Mouse (Mus musculus): Measurements from ENCODE around the gene Ncl. TPM values are rescaled to one million over a fixed set of nuclear protein-coding genes. Genes with fewer than 3 reads are reported as not detected.
A peak's percentile ranks its signal among the peaks of the same experiment; 100 is the strongest.

Gene Ncl
- total and polyA plus RNA-seq, 3 experiments: 246 to 1,708 (median 370) TPM

- H3K4me3 ChIP-seq (ENCODE audit: control insufficient read depth in 1 of 2, insufficient read depth in 1 of 2, low read depth in 2 of 2, low read length in 2 of 2): no peak overlapping the region
- DNase-seq (ENCODE audit: low read depth, low spot score): peak; percentile 35
- H3K4me1 ChIP-seq (ENCODE audit: control insufficient read depth in 1 of 2, insufficient read depth in 2 of 2, low read length in 2 of 2): peaks cover 25 to 39% of the 10 kb centered on the region in 2 experiments
- H3K36me3 ChIP-seq (ENCODE audit: control insufficient read depth in 1 of 2, insufficient read depth in 2 of 2, low read length in 2 of 2): peaks cover 0 to 39% of the 10 kb centered on the region in 2 experiments; a peak in 2 of 4 replicates
- TF ChIP-seq ZC3H11A (IDR thresholded peaks at IDR 0.05; ENCODE audit: low read depth, low read length): no peak
- no peak for TF ChIP-seq USF2 (IDR thresholded peaks at IDR 0.05; ENCODE audit: borderline replicate concordance in 1 of 2, insufficient read depth in 1 of 2, low read depth in 1 of 2, low read length in 2 of 2)
- TF ChIP-seq E2F4 (IDR thresholded peaks at IDR 0.05; ENCODE audit: borderline replicate concordance, low read depth, low read length): no peak
- TF ChIP-seq POLR2AphosphoS5 (IDR thresholded peaks at IDR 0.05; ENCODE audit: borderline replicate concordance, low read depth, low read length): no peak
- TF ChIP-seq HCFC1 (IDR thresholded peaks at IDR 0.05; ENCODE audit: low read depth, low read length): no peak
- no peak for TF ChIP-seq NRF1 (IDR thresholded peaks at IDR 0.05; ENCODE audit: insufficient read depth, low read depth, low read length, poor library complexity, severe bottlenecking)
- peak; percentile 27 for TF ChIP-seq RAD21 (IDR thresholded peaks at IDR 0.05; ENCODE audit: low read depth, low read length)
- TF ChIP-seq CTCF (IDR thresholded peaks at IDR 0.05 in 2 of 3, conservative IDR thresholded peaks at IDR 0.05 in 1 of 3; ENCODE audit: control insufficient read depth in 1 of 3, insufficient read depth in 1 of 3, low read depth in 2 of 3, low read length in 3 of 3, poor library complexity in 1 of 3, severe bottlenecking in 1 of 3): peak; percentile 45 to 51 (median 48)
- TF ChIP-seq USF1 (IDR thresholded peaks at IDR 0.05; ENCODE audit: low read depth, low read length): no peak
- no peak for TF ChIP-seq ZMIZ1 (IDR thresholded peaks at IDR 0.05; ENCODE audit: low read depth, low read length)
- no peak for TF ChIP-seq CHD2 (IDR thresholded peaks at IDR 0.05; ENCODE audit: low read length)
- TF ChIP-seq MXI1 (IDR thresholded peaks at IDR 0.05; ENCODE audit: low read depth, low read length): no peak
- no peak for TF ChIP-seq MYC (IDR thresholded peaks at IDR 0.05; ENCODE audit: low read depth, low read length)
- TF ChIP-seq SMC3 (IDR thresholded peaks at IDR 0.05; ENCODE audit: low read depth, low read length): 0 out of 2 replicates have a peak, but pooled peaks have one; percentile 24
- no peak for TF ChIP-seq MAFK (IDR thresholded peaks at IDR 0.05; ENCODE audit: borderline replicate concordance, low read depth, low read length)
- H3K9me3 ChIP-seq (replicated peaks; ENCODE audit: insufficient read depth, low read length): no peaks in the 10 kb centered on the region
- H3K79me2 ChIP-seq (ENCODE audit: control insufficient read depth, insufficient read depth, low read length, poor library complexity): no peaks in the 10 kb centered on the region
- no peak overlapping the region for H3K9ac ChIP-seq (ENCODE audit: control insufficient read depth, low read depth, low read length, poor library complexity, severe bottlenecking)
- no peaks in the 10 kb centered on the region for H3K27me3 ChIP-seq (ENCODE audit: control insufficient read depth in 1 of 2, insufficient read depth in 2 of 2, low read length in 2 of 2)
- H3K27ac ChIP-seq (ENCODE audit: control insufficient read depth, low read depth, low read length): no peak overlapping the region
These were observed 36.7 kb upstream of the Ncl start for GRCm38 (mm10) chr1:86395897-86396296.

- no peak overlapping the region for H3K4me3 ChIP-seq (ENCODE audit: control insufficient read depth in 1 of 2, insufficient read depth in 1 of 2, low read depth in 2 of 2, low read length in 2 of 2)
- H3K27ac ChIP-seq (ENCODE audit: control insufficient read depth, low read depth, low read length): no peak overlapping the region
- H3K4me1 ChIP-seq (ENCODE audit: control insufficient read depth in 1 of 2, insufficient read depth in 2 of 2, low read length in 2 of 2): peaks cover 11 to 23% of the 10 kb centered on the region in 2 experiments
- TF ChIP-seq NELFE (IDR thresholded peaks at IDR 0.05; ENCODE audit: low read depth, low read length) (no peak), MYB (IDR thresholded peaks at IDR 0.05; ENCODE audit: low read depth, low read length) (no peak), ETS1 (IDR thresholded peaks at IDR 0.05; ENCODE audit: low read depth, low read length) (no peak), MEF2A (IDR thresholded peaks at IDR 0.05; ENCODE audit: extremely low read depth, insufficient replicate concordance, low read depth, low read length, poor library complexity, severe bottlenecking) (no peak), EP300 (IDR thresholded peaks at IDR 0.05; ENCODE audit: low read depth in 1 of 2, low read length in 2 of 2) (no peak), ELF1 (IDR thresholded peaks at IDR 0.05; ENCODE audit: low read depth, low read length) (no peak), JUND (IDR thresholded peaks at IDR 0.05; ENCODE audit: low read depth, low read length) (no peak), SIN3A (IDR thresholded peaks at IDR 0.05; ENCODE audit: low read length) (no peak), NRF1 (IDR thresholded peaks at IDR 0.05; ENCODE audit: insufficient read depth, low read depth, low read length, poor library complexity, severe bottlenecking) (no peak), MAX (IDR thresholded peaks at IDR 0.05; ENCODE audit: low read length) (no peak), KAT2A (conservative IDR thresholded peaks at IDR 0.05; ENCODE audit: low read depth, low read length) (no peak), RCOR1 (IDR thresholded peaks at IDR 0.05; ENCODE audit: low read depth, low read length) (no peak), ZC3H11A (IDR thresholded peaks at IDR 0.05; ENCODE audit: low read depth, low read length) (no peak), BHLHE40 (IDR thresholded peaks at IDR 0.05; ENCODE audit: borderline replicate concordance, low read depth, low read length) (no peak), POLR2AphosphoS5 (IDR thresholded peaks at IDR 0.05; ENCODE audit: borderline replicate concordance, low read depth, low read length) (no peak), MYC (IDR thresholded peaks at IDR 0.05; ENCODE audit: low read depth, low read length) (no peak)
- no peaks in the 10 kb centered on the region for H3K79me2 ChIP-seq (ENCODE audit: control insufficient read depth, insufficient read depth, low read length, poor library complexity)
- no peaks in the 10 kb centered on the region for H3K9me3 ChIP-seq (replicated peaks; ENCODE audit: insufficient read depth, low read length)
- H3K36me3 ChIP-seq (ENCODE audit: control insufficient read depth in 1 of 2, insufficient read depth in 2 of 2, low read length in 2 of 2): peaks cover 0 to 23% of the 10 kb centered on the region in 2 experiments; a peak in 2 of 4 replicates
- H3K9ac ChIP-seq (ENCODE audit: control insufficient read depth, low read depth, low read length, poor library complexity, severe bottlenecking): no peak overlapping the region
- no peak for DNase-seq (ENCODE audit: low read depth, low spot score)
- no peaks in the 10 kb centered on the region for H3K27me3 ChIP-seq (ENCODE audit: control insufficient read depth in 1 of 2, insufficient read depth in 2 of 2, low read length in 2 of 2)
These were observed 35.0 kb upstream of the Ncl start for GRCm38 (mm10) chr1:86394246-86394645.
